Mouse (Mus musculus) hindbrain, embryonic 15.5 days (tissue): ENCODE data around the gene Btg1. TPM values are rescaled to one million over a fixed set of nuclear protein-coding genes. Genes with fewer than 3 reads are reported as not detected.

Experiments
- ATAC-seq: fragments of 200-750 bp; cut with Nextera tagmentation; 2 replicates; pipeline ENCODE4 v1.8.0; 2017; ENCODE audit warnings: low read depth, moderate number of reproducible peaks, moderate TSS enrichment; ENCODE audit not compliant: low FRiP score
- H3K27ac ChIP-seq: fragments of 300-500 bp; sonication (generic); replicated peaks from 2 replicates; pipeline ENCODE4 v1.5.1; 2015; ENCODE audit warnings: mild to moderate bottlenecking, inconsistent platforms
- H3K27me3 ChIP-seq: fragments of 300-500 bp; sonication (generic); 2 replicates; pipeline ENCODE4 v1.6.1; 2015; ENCODE audit warnings: control low read depth, inconsistent platforms
- H3K36me3 ChIP-seq: fragments of 300-500 bp; sonication (generic); 2 replicates; pipeline ENCODE4 v1.6.1; 2015; ENCODE audit warnings: control low read depth, inconsistent platforms
- H3K4me1 ChIP-seq: fragments of 300-500 bp; sonication (generic); replicated peaks from 2 replicates; pipeline ENCODE4 v1.6.1; 2015; ENCODE audit warnings: control low read depth, inconsistent platforms
- H3K4me2 ChIP-seq: fragments of 300-500 bp; sonication (generic); 2 replicates; pipeline ENCODE4 v1.6.1; 2015; ENCODE audit warnings: moderate library complexity, mild to moderate bottlenecking, inconsistent platforms
- H3K4me3 ChIP-seq: fragments of 300-500 bp; sonication (generic); 2 replicates; pipeline ENCODE4 v1.5.1; 2015; ENCODE audit warnings: mild to moderate bottlenecking, inconsistent platforms
- H3K9ac ChIP-seq: fragments of 300-500 bp; sonication (generic); 2 replicates; pipeline ENCODE4 v1.6.1; 2015; ENCODE audit warnings: inconsistent platforms
- H3K9me3 ChIP-seq: fragments of 300-500 bp; sonication (generic); 2 replicates; pipeline ENCODE4 v1.6.1; 2016; ENCODE audit warnings: control low read depth, inconsistent platforms
- WGBS: fragments of 180-500 bp; shearing (Covaris S2); methylation state at CpG from one replicate; pipeline ENCODE4 v1.1.7; 2015; 5-methylcytosine and 5-hydroxymethylcytosine counted together
- polyA plus RNA-seq: library from polyadenylated mRNA; unstranded; fragments of >200 nt; fragmentation: Nextera tagmentation; extraction: Ambion mirVana; gene quantifications from 2 replicates; pipeline ENCODE4 v1.2.1, GENCODE M21; 2015

Gene Btg1
- polyA plus RNA-seq, result 40.7 and 43.2 TPM in 2 replicates

GRCm38 (mm10) chr10:96616709-96617116 is at the start of gene Btg1:
Btg1 (plus strand) TSS chr10:96617006.
- H3K9ac ChIP-seq, result peak within 1 kb of the TSS; percentile 99
- H3K27me3 ChIP-seq, result no peaks in the 10 kb centered on the region
- WGBS, result under 1% methylated on average over 37 of the region's 37 CpGs
- no peaks in the 10 kb centered on the region for H3K9me3 ChIP-seq
- H3K36me3 ChIP-seq, result 0 out of 2 replicates have a peak, but pooled peaks cover 7% of the 10 kb centered on the region
- peak within 1 kb of the TSS; percentile 97 for H3K4me3 ChIP-seq
- H3K27ac ChIP-seq, result peak within 1 kb of the TSS; percentile 96
- peak; percentile 98 for ATAC-seq
- H3K4me2 ChIP-seq, result peak within 1 kb of the TSS; percentile 60
- H3K4me1 ChIP-seq, result peaks cover 22% of the 10 kb centered on the region

- no peak for ATAC-seq
- H3K4me3 ChIP-seq, result no peak overlapping the region
- no peak overlapping the region for H3K4me2 ChIP-seq
- H3K27ac ChIP-seq, result no peak overlapping the region
- H3K9ac ChIP-seq, result no peak overlapping the region
- peaks cover 6% of the 10 kb centered on the region; the same call in 1 of the 2 replicates for H3K4me1 ChIP-seq
- no peaks in the 10 kb centered on the region for H3K36me3 ChIP-seq
- 87% methylated on average over 8 of the region's 8 CpGs for WGBS
- no peaks in the 10 kb centered on the region for H3K9me3 ChIP-seq
- no peaks in the 10 kb centered on the region for H3K27me3 ChIP-seq
Observed at GRCm38 (mm10) chr10:96569469-96569868, 47.3 kb upstream of the Btg1 start.

- H3K4me3 ChIP-seq, result no peak overlapping the region
- H3K9me3 ChIP-seq, result no peaks in the 10 kb centered on the region
- 50% methylated on average over 4 of the region's 4 CpGs for WGBS
- no peak for ATAC-seq
- H3K27ac ChIP-seq, result no peak overlapping the region
- H3K4me1 ChIP-seq, result peaks cover 6% of the 10 kb centered on the region; the same call in 1 of the 2 replicates
- H3K9ac ChIP-seq, result no peak overlapping the region
- H3K27me3 ChIP-seq, result no peaks in the 10 kb centered on the region
- no peaks in the 10 kb centered on the region for H3K36me3 ChIP-seq
- no peak overlapping the region for H3K4me2 ChIP-seq
Observed at GRCm38 (mm10) chr10:96571176-96571575, 45.6 kb upstream of the Btg1 start.

GRCm38 (mm10) chr10:96574786-96575185 is 42.0 kb upstream of the Btg1 start:
- no peak overlapping the region for H3K9ac ChIP-seq
- no peak for ATAC-seq
- 62% methylated on average over 6 of the region's 6 CpGs for WGBS

GRCm38 (mm10) chr10:96575338-96575737 is 41.5 kb upstream of the Btg1 start:
- Histone ChIP-seq H3K4me2 (no peak overlapping the region), H3K4me3 (no peak overlapping the region), H3K9ac (no peak overlapping the region), H3K27me3 (no peaks in the 10 kb centered on the region), H3K4me1 (peaks cover 9% of the 10 kb centered on the region; the same call in 1 of the 2 replicates), H3K27ac (no peak overlapping the region), H3K9me3 (no peaks in the 10 kb centered on the region), H3K36me3 (no peaks in the 10 kb centered on the region)
- ATAC-seq, result no peak
- 92% methylated on average over 5 of the region's 5 CpGs for WGBS

More at GRCm38 (mm10) chr10:96574786-96575185, 42.0 kb upstream of the Btg1 start:
- Histone ChIP-seq H3K4me3 (no peak overlapping the region), H3K36me3 (no peaks in the 10 kb centered on the region), H3K27ac (no peak overlapping the region), H3K27me3 (no peaks in the 10 kb centered on the region), H3K9me3 (no peaks in the 10 kb centered on the region), H3K4me2 (no peak overlapping the region), H3K4me1 (peaks cover 9% of the 10 kb centered on the region; the same call in 1 of the 2 replicates)

- Histone ChIP-seq H3K4me1 (0 out of 2 replicates have a peak, but pooled peaks cover 4% of the 10 kb centered on the region), H3K27ac (no peak overlapping the region), H3K9ac (no peak overlapping the region), H3K9me3 (no peaks in the 10 kb centered on the region), H3K4me3 (no peak overlapping the region), H3K27me3 (no peaks in the 10 kb centered on the region), H3K36me3 (no peaks in the 10 kb centered on the region), H3K4me2 (no peak overlapping the region)
- no peak for ATAC-seq
- 80% methylated on average over 5 of the region's 5 CpGs for WGBS
Observed at GRCm38 (mm10) chr10:96578924-96579323, 37.9 kb upstream of the Btg1 start.

- H3K36me3 ChIP-seq, result no peaks in the 10 kb centered on the region
- 0 out of 2 replicates have a peak, but pooled peaks cover 4% of the 10 kb centered on the region for H3K4me1 ChIP-seq
- no peaks in the 10 kb centered on the region for H3K27me3 ChIP-seq
- 64% methylated on average over 4 of the region's 4 CpGs for WGBS
- no peak for ATAC-seq
- H3K9me3 ChIP-seq, result no peaks in the 10 kb centered on the region
- no peak overlapping the region for H3K4me2 ChIP-seq
- no peak overlapping the region for H3K27ac ChIP-seq
- H3K9ac ChIP-seq, result no peak overlapping the region
- no peak overlapping the region for H3K4me3 ChIP-seq
Observed at GRCm38 (mm10) chr10:96579436-96579835, 37.4 kb upstream of the Btg1 start.

GRCm38 (mm10) chr10:96580246-96580645 is 36.6 kb upstream of the Btg1 start:
- Histone ChIP-seq H3K27ac (no peak overlapping the region), H3K36me3 (no peaks in the 10 kb centered on the region), H3K9ac (no peak overlapping the region), H3K4me1 (0 out of 2 replicates have a peak, but pooled peaks cover 4% of the 10 kb centered on the region), H3K4me3 (no peak overlapping the region), H3K4me2 (no peak overlapping the region), H3K27me3 (no peaks in the 10 kb centered on the region), H3K9me3 (no peaks in the 10 kb centered on the region)
- ATAC-seq, result no peak
- 77% methylated on average over 7 of the region's 7 CpGs for WGBS

GRCm38 (mm10) chr10:96581232-96581631 is 35.6 kb upstream of the Btg1 start:
- no peak overlapping the region for H3K9ac ChIP-seq
- H3K36me3 ChIP-seq, result no peaks in the 10 kb centered on the region
- 0 out of 2 replicates have a peak, but pooled peaks cover 4% of the 10 kb centered on the region for H3K4me1 ChIP-seq
- WGBS, result 52% methylated on average over 6 of the region's 6 CpGs
- no peak for ATAC-seq
- H3K9me3 ChIP-seq, result no peaks in the 10 kb centered on the region
- H3K27ac ChIP-seq, result no peak overlapping the region
- no peak overlapping the region for H3K4me3 ChIP-seq
- no peaks in the 10 kb centered on the region for H3K27me3 ChIP-seq
- H3K4me2 ChIP-seq, result no peak overlapping the region

GRCm38 (mm10) chr10:96586191-96586880 is 30.5 kb upstream of the Btg1 start:
- H3K36me3 ChIP-seq, result no peaks in the 10 kb centered on the region
- H3K4me2 ChIP-seq, result no peak overlapping the region
- H3K27ac ChIP-seq, result no peak overlapping the region
- H3K9me3 ChIP-seq, result no peaks in the 10 kb centered on the region
- H3K4me3 ChIP-seq, result no peak overlapping the region
- no peaks in the 10 kb centered on the region for H3K27me3 ChIP-seq
- H3K9ac ChIP-seq, result no peak overlapping the region
- no peaks in the 10 kb centered on the region for H3K4me1 ChIP-seq
- no peak for ATAC-seq
- WGBS, result 82% methylated on average over 4 of the region's 4 CpGs

GRCm38 (mm10) chr10:96586881-96587217 is 30.0 kb upstream of the Btg1 start:
- no peaks in the 10 kb centered on the region for H3K36me3 ChIP-seq

GRCm38 (mm10) chr10:96588233-96588632 is 28.6 kb upstream of the Btg1 start:
- no peaks in the 10 kb centered on the region for H3K9me3 ChIP-seq
- 85% methylated on average over 6 of the region's 6 CpGs for WGBS
- no peaks in the 10 kb centered on the region for H3K27me3 ChIP-seq
- no peak for ATAC-seq
- no peak overlapping the region for H3K27ac ChIP-seq
- no peak overlapping the region for H3K4me2 ChIP-seq
- H3K9ac ChIP-seq, result no peak overlapping the region
- no peaks in the 10 kb centered on the region for H3K4me1 ChIP-seq
- no peaks in the 10 kb centered on the region for H3K36me3 ChIP-seq
- H3K4me3 ChIP-seq, result no peak overlapping the region

More at GRCm38 (mm10) chr10:96586881-96587217, 30.0 kb upstream of the Btg1 start:
- no peak for ATAC-seq
- no peaks in the 10 kb centered on the region for H3K4me1 ChIP-seq
- WGBS, result 86% methylated on average over 4 of the region's 4 CpGs
- H3K27ac ChIP-seq, result no peak overlapping the region
- no peak overlapping the region for H3K9ac ChIP-seq
- H3K27me3 ChIP-seq, result no peaks in the 10 kb centered on the region
- no peak overlapping the region for H3K4me3 ChIP-seq
- no peaks in the 10 kb centered on the region for H3K9me3 ChIP-seq
- no peak overlapping the region for H3K4me2 ChIP-seq
